Mouse (Mus musculus) olfactory bulb, adult 2 months (tissue): ENCODE measurements around the gene Anxa8. TPM values are rescaled to one million over a fixed set of nuclear protein-coding genes. Genes with fewer than 3 reads are reported as not detected.

Experiments
- H3K27ac ChIP-seq: fragments of 200-500 bp; 2 replicates; pipeline ENCODE4 v1.5.1; 2012; ENCODE audit warnings: low read depth, low read length; ENCODE audit not compliant: insufficient read depth
- H3K4me1 ChIP-seq: fragments of 200-500 bp; 2 replicates; pipeline ENCODE4 v1.6.1; 2012; ENCODE audit warnings: low read length; ENCODE audit not compliant: control insufficient read depth, insufficient read depth
- H3K4me3 ChIP-seq: fragments of 200-500 bp; 2 replicates; pipeline ENCODE4 v1.5.1; 2012; ENCODE audit warnings: mild to moderate bottlenecking, low read depth, low read length, moderate library complexity; ENCODE audit not compliant: insufficient read depth
- CTCF ChIP-seq: fragments of 200-500 bp; IDR thresholded peaks from 2 replicates; pipeline ENCODE4 v1.5.1; 2012; ENCODE audit warnings: low read depth, mild to moderate bottlenecking, low read length, moderate library complexity; ENCODE audit not compliant: insufficient read depth
- POLR2A ChIP-seq: fragments of 200-500 bp; IDR thresholded peaks from 2 replicates; pipeline ENCODE4 v1.6.1; 2012; ENCODE audit warnings: mild to moderate bottlenecking, low read depth, low read length, moderate library complexity; ENCODE audit not compliant: insufficient read depth
- WGBS: fragments of 180-500 bp; shearing (Covaris S2); methylation state at CpG from one replicate; pipeline ENCODE4 v1.1.7; 2018; 5-methylcytosine and 5-hydroxymethylcytosine counted together
- polyA plus RNA-seq: library from polyadenylated mRNA; stranded (reverse); fragments of >200 nt; gene quantifications from 2 replicates; pipeline ENCODE4 v1.2.4, GENCODE M21; 2012; ENCODE audit warnings: low replicate concordance; ENCODE audit not compliant: missing spikeins, insufficient read depth, insufficient read length

Anxa8 gene
- polyA plus RNA-seq, 1 experiment: not detected

GRCm38 (mm10) chr14:34131216-34131615, 45.4 kb downstream of the Anxa8 start:
- H3K27ac ChIP-seq: no peak overlapping the region
- TF ChIP-seq CTCF (no peak), POLR2A (no peak)
- H3K4me3 ChIP-seq: no peak overlapping the region
- WGBS: 73% methylated on average over 6 of the region's 6 CpGs
- peaks cover 2% of the 10 kb centered on the region; the same call in 1 of the 2 replicates for H3K4me1 ChIP-seq

- TF ChIP-seq POLR2A (no peak), CTCF (no peak)
- Histone ChIP-seq H3K27ac (no peak overlapping the region), H3K4me3 (no peak overlapping the region), H3K4me1 (peaks cover 2% of the 10 kb centered on the region; the same call in 1 of the 2 replicates)
Measured at GRCm38 (mm10) chr14:34135391-34135790, 49.6 kb downstream of the Anxa8 start.

- Histone ChIP-seq H3K4me1 (no peaks in the 10 kb centered on the region), H3K27ac (no peak overlapping the region), H3K4me3 (no peak overlapping the region)
- TF ChIP-seq POLR2A: no peak
- TF ChIP-seq CTCF: no peak
- 53% methylated on average over 15 of the region's 15 CpGs for WGBS
Measured at GRCm38 (mm10) chr14:34139671-34140664, 54.2 kb downstream of the Anxa8 start.

GRCm38 (mm10) chr14:34142316-34142715, 56.5 kb downstream of the Anxa8 start:
- WGBS: 95% methylated on average over 1 of the region's 1 CpGs
- TF ChIP-seq CTCF: no peak
- no peak for TF ChIP-seq POLR2A
- Histone ChIP-seq H3K4me3 (no peak overlapping the region), H3K27ac (no peak overlapping the region), H3K4me1 (no peaks in the 10 kb centered on the region)

- no peak overlapping the region for H3K27ac ChIP-seq
- no peak for TF ChIP-seq CTCF
- TF ChIP-seq POLR2A: no peak
- H3K4me3 ChIP-seq: no peak overlapping the region
- no peaks in the 10 kb centered on the region for H3K4me1 ChIP-seq
- 92% methylated on average over 10 of the region's 10 CpGs for WGBS
Measured at GRCm38 (mm10) chr14:34142915-34143314, 57.1 kb downstream of the Anxa8 start.

Other genes starting within 250 kb of the Anxa8 start
- gene Gdf10, start 162.4 kb upstream of the Anxa8 start, polyA plus RNA-seq: not detected in 2 replicates
- gene Gdf2, start 144.9 kb upstream of the Anxa8 start, polyA plus RNA-seq: not detected in 2 replicates
- gene Rbp3, start 132.0 kb upstream of the Anxa8 start, polyA plus RNA-seq: not detected in 2 replicates
- not detected in 2 replicates for gene Zfp488, start 107.2 kb upstream of the Anxa8 start, polyA plus RNA-seq
- gene Gm30083, start 70.8 kb upstream of the Anxa8 start, polyA plus RNA-seq: not detected in 2 replicates
- not detected in 2 replicates for gene Gm5460, start 69.2 kb upstream of the Anxa8 start, polyA plus RNA-seq
- not detected in 2 replicates for gene Antxrl, start 33.3 kb upstream of the Anxa8 start, polyA plus RNA-seq
- gene A630023A22Rik, start 16.8 kb downstream of the Anxa8 start, polyA plus RNA-seq: not detected in 2 replicates
- gene Npy4r, start 66.5 kb downstream of the Anxa8 start, polyA plus RNA-seq: not detected in 2 replicates
- gene Gprin2, start 115.7 kb downstream of the Anxa8 start, polyA plus RNA-seq: not detected in 2 replicates
- not detected in 2 replicates for gene Syt15, start 133.6 kb downstream of the Anxa8 start, polyA plus RNA-seq
- not detected in 2 replicates for gene Shld2, start 224.5 kb downstream of the Anxa8 start, polyA plus RNA-seq
- gene Glud1, start 224.7 kb downstream of the Anxa8 start, polyA plus RNA-seq: 89.8 and 428 TPM in 2 replicates